Mouse (Mus musculus): ENCODE measurements around the gene Cdr1.
A peak's percentile ranks its signal among the peaks of the same experiment; 100 is the strongest.

The Cdr1 gene

GRCm38 (mm10) chrX:61185458-61185857 lies at the start of gene Cdr1:
Gene Cdr1, minus strand, starts transcription at chrX:61185558.
- DNase-seq (ENCODE audit: low spot score in 2 of 2): no peak

DNA sequence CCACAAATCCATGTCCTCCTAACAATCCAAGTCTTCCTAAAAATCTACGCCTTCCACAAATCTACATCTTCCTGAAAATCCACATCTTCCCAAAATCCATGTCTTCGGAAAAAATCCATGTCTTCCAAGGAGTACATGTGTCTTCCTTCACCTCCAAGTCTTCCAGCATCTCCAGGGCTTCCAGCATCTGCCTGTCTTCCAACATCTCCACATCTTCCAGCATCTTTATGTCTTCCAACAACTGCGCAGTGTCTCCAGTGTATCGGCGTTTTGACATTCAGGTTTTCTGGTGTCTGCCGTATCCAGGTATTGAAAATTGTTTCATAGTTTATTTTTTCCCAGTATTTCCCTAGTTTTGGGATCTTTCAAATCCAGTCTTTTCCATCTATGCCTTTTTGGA lies 511 bp upstream of the Cdr1 start:
- no peak for DNase-seq (ENCODE audit: low spot score in 2 of 2)

DNA sequence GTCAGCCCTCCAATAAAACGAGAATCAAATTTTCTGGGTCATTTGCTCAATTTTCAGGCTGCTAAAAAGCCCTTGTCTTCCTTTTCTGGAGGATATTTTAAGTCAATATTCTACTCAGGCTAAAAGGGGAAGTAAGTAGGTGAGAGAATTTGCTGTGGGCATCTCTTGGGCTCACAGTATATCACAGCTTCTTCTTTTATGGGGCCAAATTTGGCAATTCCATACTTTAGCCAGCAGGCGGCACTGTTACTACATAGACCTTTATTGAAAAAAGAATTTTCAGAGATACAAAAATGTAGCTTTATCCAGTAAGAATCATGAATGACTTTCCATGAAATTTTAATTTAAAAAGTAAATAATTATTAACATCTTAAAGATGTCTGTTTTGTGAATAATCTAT lies 18.8 kb downstream of the Cdr1 start:
- DNase-seq (ENCODE audit: low spot score in 2 of 2): peak; percentile 14 to 35

GRCm38 (mm10) chrX:61161249-61161648 lies 24.1 kb downstream of the Cdr1 start:
- DNase-seq (ENCODE audit: low spot score in 2 of 2): no peak

GRCm38 (mm10) chrX:61154657-61155256 lies 30.6 kb downstream of the Cdr1 start:
- no peak for DNase-seq (ENCODE audit: low spot score in 2 of 2)

DNA sequence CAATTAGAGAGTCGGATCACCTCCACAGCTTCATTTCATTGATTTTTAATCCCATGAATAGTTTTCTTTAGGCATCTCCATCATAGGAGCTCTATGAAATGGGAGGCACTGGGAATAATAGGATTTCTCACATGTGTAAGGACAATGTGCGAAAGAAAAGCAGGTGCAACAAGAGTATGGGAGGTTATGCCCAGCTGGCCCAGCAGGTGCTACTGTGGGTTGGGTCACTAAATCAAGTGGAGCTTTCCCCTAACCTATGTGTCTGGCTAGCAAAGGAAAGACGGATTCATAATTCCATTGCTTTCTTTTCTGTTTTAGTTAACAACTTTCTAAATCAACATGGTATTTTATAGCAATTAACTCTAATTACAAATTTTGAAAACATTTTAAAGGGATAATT lies 31.1 kb downstream of the Cdr1 start:
- DNase-seq (ENCODE audit: low spot score in 2 of 2): no peak

DNA sequence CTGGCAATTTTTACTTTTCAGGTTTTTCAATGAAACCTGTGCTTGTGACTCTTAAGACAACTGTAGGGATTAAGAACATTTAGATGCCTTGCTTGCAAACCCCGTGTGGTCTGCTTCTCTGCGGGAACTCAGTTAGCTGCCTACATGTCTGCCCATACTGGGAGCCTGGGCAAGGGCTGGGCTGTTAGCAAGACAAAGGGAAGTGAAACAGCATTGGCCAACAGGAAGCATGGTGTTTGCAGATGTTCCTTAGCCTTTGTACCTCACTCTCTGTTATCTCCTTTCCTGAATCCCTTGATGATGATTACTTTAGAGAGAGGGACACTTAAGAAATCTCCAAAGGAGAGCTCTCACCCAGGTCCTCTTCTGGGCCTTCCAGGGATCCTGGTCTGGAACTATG lies 38.8 kb downstream of the Cdr1 start:
- DNase-seq (ENCODE audit: low spot score in 2 of 2): no peak

DNA sequence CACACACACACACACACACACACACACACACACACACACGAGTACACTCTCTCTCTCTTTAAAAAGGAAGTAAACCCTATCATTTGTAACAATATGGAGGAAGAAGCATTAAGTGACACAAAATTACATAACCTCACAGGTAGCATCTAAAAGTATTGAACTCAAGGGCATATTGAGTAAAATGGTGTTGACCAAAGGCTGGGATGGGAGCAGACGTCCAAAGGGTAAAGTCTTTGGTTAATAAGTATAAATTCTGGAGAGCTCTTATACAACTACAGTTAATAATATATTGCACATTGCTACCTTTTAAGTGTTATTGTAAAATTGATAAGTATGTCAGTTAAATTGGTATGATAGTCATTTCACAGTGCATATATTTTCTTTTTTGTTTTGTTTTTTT lies 39.9 kb downstream of the Cdr1 start:
- no peak for DNase-seq (ENCODE audit: low spot score in 2 of 2)

- DNase-seq (ENCODE audit: low spot score in 2 of 2): no peak
Measured at GRCm38 (mm10) chrX:61134592-61134991, 50.8 kb downstream of the Cdr1 start.
